Mouse (Mus musculus): ENCODE measurements around the gene Gm45716.
A peak's percentile ranks its signal among the peaks of the same experiment; 100 is the strongest.

The Gm45716 gene

GRCm38 (mm10) chr11:90187441-90187840, at the start of gene Gm45716:
Gm45716 (plus strand) TSS chr11:90187683.
- no peak for DNase-seq (ENCODE audit: low spot score)

GRCm38 (mm10) chr11:90142393-90142792, 45.1 kb upstream of the Gm45716 start:
- peak; percentile 41 for DNase-seq (ENCODE audit: low spot score)

GRCm38 (mm10) chr11:90142936-90143335, 44.5 kb upstream of the Gm45716 start:
- no peak for DNase-seq (ENCODE audit: low spot score)

GRCm38 (mm10) chr11:90146086-90146860, 41.2 kb upstream of the Gm45716 start:
- DNase-seq (ENCODE audit: low spot score) = no peak

GRCm38 (mm10) chr11:90155066-90155465, 32.4 kb upstream of the Gm45716 start:
- DNase-seq (ENCODE audit: low spot score) = no peak

- DNase-seq (ENCODE audit: low spot score) = no peak
Measured at GRCm38 (mm10) chr11:90155466-90155865, 32.0 kb upstream of the Gm45716 start.

- peak; percentile 15 for DNase-seq (ENCODE audit: low spot score)
Measured at GRCm38 (mm10) chr11:90167771-90168170, 19.7 kb upstream of the Gm45716 start.

GRCm38 (mm10) chr11:90168338-90169065, 19.0 kb upstream of the Gm45716 start:
- DNase-seq (ENCODE audit: low spot score) = peak; percentile 21

GRCm38 (mm10) chr11:90169200-90170013, 18.1 kb upstream of the Gm45716 start:
- DNase-seq (ENCODE audit: low spot score) = no peak

GRCm38 (mm10) chr11:90170014-90170320, 17.5 kb upstream of the Gm45716 start:
- peak; percentile 65 for DNase-seq (ENCODE audit: low spot score)

- no peak for DNase-seq (ENCODE audit: low spot score)
Measured at GRCm38 (mm10) chr11:90172331-90172730, 15.2 kb upstream of the Gm45716 start.

GRCm38 (mm10) chr11:90175634-90176300, 11.7 kb upstream of the Gm45716 start:
- DNase-seq (ENCODE audit: low spot score) = peak; percentile 54

GRCm38 (mm10) chr11:90177389-90177788, 10.1 kb upstream of the Gm45716 start:
- DNase-seq (ENCODE audit: low spot score) = no peak

- DNase-seq (ENCODE audit: low spot score) = no peak
Measured at GRCm38 (mm10) chr11:90183361-90183760, 4.1 kb upstream of the Gm45716 start.

GRCm38 (mm10) chr11:90184756-90185155, 2.7 kb upstream of the Gm45716 start:
- DNase-seq (ENCODE audit: low spot score) = no peak

- no peak for DNase-seq (ENCODE audit: low spot score)
Measured at GRCm38 (mm10) chr11:90190156-90190555, 2.7 kb downstream of the Gm45716 start.

GRCm38 (mm10) chr11:90194946-90195345, 7.5 kb downstream of the Gm45716 start:
- no peak for DNase-seq (ENCODE audit: low spot score)

GRCm38 (mm10) chr11:90195756-90196520, 8.5 kb downstream of the Gm45716 start:
- no peak for DNase-seq (ENCODE audit: low spot score)

GRCm38 (mm10) chr11:90196521-90197215, 9.2 kb downstream of the Gm45716 start:
- no peak for DNase-seq (ENCODE audit: low spot score)

GRCm38 (mm10) chr11:90198048-90198447, 10.6 kb downstream of the Gm45716 start:
- DNase-seq (ENCODE audit: low spot score) = peak; percentile 62

GRCm38 (mm10) chr11:90200826-90201225, 13.3 kb downstream of the Gm45716 start:
- DNase-seq (ENCODE audit: low spot score) = no peak
